ENCODE assay signal across 20 mouse cellular contexts in genomic region chr4:138648096-138648635, GRCm38 (mm10). TPM values are rescaled to one million over a fixed set of nuclear protein-coding genes. Genes with fewer than 3 reads are reported as not detected.
DNase-seq lines count a peak whose midpoint lies in the region; ATAC-seq and TF ChIP-seq lines count a peak whose summit lies in the region.
"Had no signal": no experiment of that assay in that cellular context is flagged by ENCODE, and none has a peak within 500 bp of the region (broad histone marks: within the 10 kb centered on the region; RNA-seq: fewer than 3 reads in every experiment).

No protein-coding gene starts in this region.

- no peak for TF ChIP-seq CTCF in ES-Bruce4 (IDR thresholded peaks at IDR 0.05; ENCODE audit: low read depth, low read length)
- no peak for TF ChIP-seq CTCF in kidney, postnatal 0 days (IDR thresholded peaks at IDR 0.05; ENCODE audit: low read depth)
- TF ChIP-seq CTCF in forebrain, postnatal 0 days (IDR thresholded peaks at IDR 0.05; ENCODE audit: low read depth), result no peak

- no peak overlapping the region for H3K27ac ChIP-seq in hindbrain, embryonic 11.5 days (ENCODE audit: low read depth, low read length)
- no peak overlapping the region for H3K27ac ChIP-seq in hindbrain, embryonic 14.5 days
- no peak overlapping the region for H3K27ac ChIP-seq in ES-Bruce4 (ENCODE audit: insufficient read depth, low read length)
- H3K27ac ChIP-seq in kidney, postnatal 0 days, result 0 out of 2 replicates have a peak overlapping the region, but pooled peaks have one; percentile 31
- H3K27ac ChIP-seq in forebrain, postnatal 0 days (ENCODE audit: low read depth, low read length), result no peak overlapping the region
- H3K27ac ChIP-seq: forebrain, embryonic 15.5 days; hindbrain, embryonic 15.5 days; neural tube, embryonic 15.5 days had no signal

- no peaks in the 10 kb centered on the region for H3K9me3 ChIP-seq in hindbrain, embryonic 11.5 days (ENCODE audit: control insufficient read depth, low read length)
- H3K9me3 ChIP-seq in hindbrain, embryonic 14.5 days (ENCODE audit: control insufficient read depth, low read length), result no peaks in the 10 kb centered on the region
- no peaks in the 10 kb centered on the region for H3K9me3 ChIP-seq in ES-Bruce4 (replicated peaks; ENCODE audit: control insufficient read depth, insufficient read depth, low read length, poor library complexity, severe bottlenecking)
- H3K9me3 ChIP-seq in kidney, postnatal 0 days (replicated peaks; ENCODE audit: low read length), result no peaks in the 10 kb centered on the region
- H3K9me3 ChIP-seq in forebrain, postnatal 0 days (ENCODE audit: low read length), result no peaks in the 10 kb centered on the region
- H3K9me3 ChIP-seq: forebrain, embryonic 15.5 days; hindbrain, embryonic 15.5 days; neural tube, embryonic 15.5 days had no signal

- H3K4me1 ChIP-seq in hindbrain, embryonic 11.5 days (replicated peaks; ENCODE audit: control insufficient read depth, insufficient read depth, low read length), result peaks cover 4% of the 10 kb centered on the region
- peaks cover 5% of the 10 kb centered on the region; the same call in 1 of the 2 replicates for H3K4me1 ChIP-seq in hindbrain, embryonic 14.5 days (replicated peaks; ENCODE audit: control insufficient read depth, insufficient read depth, low read length)
- peaks cover 5% of the 10 kb centered on the region for H3K4me1 ChIP-seq in ES-Bruce4 (ENCODE audit: control insufficient read depth, insufficient read depth, low read length)
- no peaks in the 10 kb centered on the region for H3K4me1 ChIP-seq in kidney, postnatal 0 days (replicated peaks; ENCODE audit: insufficient read depth, low read length)
- H3K4me1 ChIP-seq in forebrain, postnatal 0 days (ENCODE audit: insufficient read depth), result no peaks in the 10 kb centered on the region

- no peak overlapping the region for H3K9ac ChIP-seq in hindbrain, embryonic 11.5 days (ENCODE audit: low read depth, low read length)
- H3K9ac ChIP-seq in hindbrain, embryonic 14.5 days, result no peak overlapping the region
- no peak overlapping the region for H3K9ac ChIP-seq in ES-Bruce4 (ENCODE audit: low read depth, poor library complexity, severe bottlenecking)
- no peak overlapping the region for H3K9ac ChIP-seq in kidney, postnatal 0 days (ENCODE audit: low read depth, low read length)
- H3K9ac ChIP-seq in forebrain, postnatal 0 days, result no peak overlapping the region
- H3K9ac ChIP-seq: forebrain, embryonic 15.5 days; hindbrain, embryonic 15.5 days; liver, postnatal 0 days; neural tube, embryonic 15.5 days had no signal

- WGBS in hindbrain, embryonic 11.5 days, result 33% methylated on average over 3 of the region's 3 CpGs
- WGBS in hindbrain, embryonic 14.5 days, result 31% methylated on average over 3 of the region's 3 CpGs
- WGBS in kidney, postnatal 0 days, result 51% methylated on average over 3 of the region's 3 CpGs
- WGBS in forebrain, postnatal 0 days, result 72% methylated on average over 3 of the region's 3 CpGs

- H3K4me3 ChIP-seq in hindbrain, embryonic 11.5 days (ENCODE audit: low read depth, low read length), result no peak overlapping the region
- H3K4me3 ChIP-seq in hindbrain, embryonic 14.5 days (replicated peaks; ENCODE audit: low read length), result no peak overlapping the region
- no peak overlapping the region for H3K4me3 ChIP-seq in ES-Bruce4 (ENCODE audit: low read depth, low read length)
- no peak overlapping the region for H3K4me3 ChIP-seq in kidney, postnatal 0 days (replicated peaks; ENCODE audit: low read depth, low read length)
- no peak overlapping the region for H3K4me3 ChIP-seq in forebrain, postnatal 0 days (ENCODE audit: low read depth, low read length)
- H3K4me3 ChIP-seq: forebrain, embryonic 15.5 days; hindbrain, embryonic 15.5 days; neural tube, embryonic 15.5 days had no signal

- peak; percentile 45; the same call in 1 of the 2 replicates for TF ChIP-seq EP300 in ES-Bruce4 (IDR thresholded peaks at IDR 0.05; ENCODE audit: insufficient read depth, low read depth, low read length)

- H3K4me2 ChIP-seq in hindbrain, embryonic 11.5 days (replicated peaks; ENCODE audit: low read depth, low read length), result no peak overlapping the region
- no peak overlapping the region for H3K4me2 ChIP-seq in hindbrain, embryonic 14.5 days (replicated peaks)
- no peak overlapping the region for H3K4me2 ChIP-seq in kidney, postnatal 0 days (ENCODE audit: low read length)
- no peak overlapping the region for H3K4me2 ChIP-seq in forebrain, postnatal 0 days (ENCODE audit: low read depth)
- H3K4me2 ChIP-seq: forebrain, embryonic 15.5 days; hindbrain, embryonic 15.5 days; neural tube, embryonic 15.5 days had no signal

- no peaks in the 10 kb centered on the region for H3K27me3 ChIP-seq in hindbrain, embryonic 11.5 days (ENCODE audit: control insufficient read depth, insufficient read depth, low read length)
- no peaks in the 10 kb centered on the region for H3K27me3 ChIP-seq in hindbrain, embryonic 14.5 days (ENCODE audit: control insufficient read depth, insufficient read depth, low read length)
- no peaks in the 10 kb centered on the region for H3K27me3 ChIP-seq in ES-Bruce4 (ENCODE audit: control insufficient read depth, insufficient read depth, low read length, poor library complexity, severe bottlenecking)
- H3K27me3 ChIP-seq in kidney, postnatal 0 days (ENCODE audit: insufficient read depth, low read length), result no peaks in the 10 kb centered on the region
- no peaks in the 10 kb centered on the region for H3K27me3 ChIP-seq in forebrain, postnatal 0 days (ENCODE audit: insufficient read depth, low read length)
- H3K27me3 ChIP-seq: forebrain, embryonic 15.5 days; hindbrain, embryonic 15.5 days; neural tube, embryonic 15.5 days had no signal

- no peak for TF ChIP-seq POLR2A in ES-Bruce4 (IDR thresholded peaks at IDR 0.05; ENCODE audit: insufficient read depth, low read length)

- H3K36me3 ChIP-seq in hindbrain, embryonic 11.5 days (ENCODE audit: control insufficient read depth, insufficient read depth, low read length), result no peaks in the 10 kb centered on the region
- no peaks in the 10 kb centered on the region for H3K36me3 ChIP-seq in hindbrain, embryonic 14.5 days (replicated peaks; ENCODE audit: control insufficient read depth, insufficient read depth)
- no peaks in the 10 kb centered on the region for H3K36me3 ChIP-seq in ES-Bruce4 (ENCODE audit: control insufficient read depth, insufficient read depth, low read length, poor library complexity, severe bottlenecking)
- no peaks in the 10 kb centered on the region for H3K36me3 ChIP-seq in kidney, postnatal 0 days (ENCODE audit: insufficient read depth, low read length)
- H3K36me3 ChIP-seq in forebrain, postnatal 0 days (ENCODE audit: insufficient read depth), result no peaks in the 10 kb centered on the region
- H3K36me3 ChIP-seq: forebrain, embryonic 15.5 days; hindbrain, embryonic 15.5 days; neural tube, embryonic 15.5 days had no signal

- DNase-seq in hindbrain, embryonic 11.5 days (ENCODE audit: low spot score), result peak; percentile 65
- no peak for DNase-seq in hindbrain, embryonic 14.5 days (ENCODE audit: low spot score)
- DNase-seq in embryo, embryonic 9.5 days (ENCODE audit: extremely low spot score), result peak; percentile 38
- no peak for DNase-seq in kidney, postnatal 0 days (ENCODE audit: low spot score)
- no peak for DNase-seq in layer of hippocampus, adult 8-10 months (ENCODE audit: low spot score in 2 of 2)
- no peak for DNase-seq in forebrain, postnatal 0 days
- DNase-seq in right cerebral cortex, postnatal 4 days, result no peak
- DNase-seq: adrenal gland, adult 8-10 months; cerebellum, adult 11-12 months; heart, adult 11 months; liver, postnatal 0 days; lung, postnatal 4 days; thymus, postnatal 14 days had no signal

- ATAC-seq in hindbrain, embryonic 11.5 days (ENCODE audit: low FRiP score), result peak; percentile 51; the same call in 1 of the 2 replicates
- ATAC-seq in hindbrain, embryonic 14.5 days (ENCODE audit: low FRiP score), result no peak
- ATAC-seq in kidney, postnatal 0 days (replicated peaks; ENCODE audit: low FRiP score, low read depth), result peak; percentile 71; the same call in 1 of the 2 replicates
- no peak for ATAC-seq in forebrain, postnatal 0 days
- ATAC-seq: forebrain, embryonic 15.5 days; liver, postnatal 0 days had no signal

RNA-seq across cellular contexts. Expression of gene Vwa5b1, which starts 12.5 kb away (rescaled TPM):
- 0.46 and 0.77 TPM in 2 replicates for polyA plus RNA-seq in hindbrain, embryonic 11.5 days (2014; fragmentation: Nextera tagmentation; extraction: Ambion mirVana)
- 1.2 and 2.0 TPM in 2 replicates for polyA plus RNA-seq in hindbrain, embryonic 14.5 days (2014; fragmentation: Nextera tagmentation; extraction: Ambion mirVana)
- polyA plus RNA-seq in ES-Bruce4 (2011; ENCODE audit: insufficient read depth, insufficient read length, low read depth, missing spikeins), result not detected in 2 replicates
- 0.11 and 0.15 TPM in 2 replicates for polyA plus RNA-seq in kidney, postnatal 0 days (2015; fragmentation: Nextera tagmentation; extraction: Ambion mirVana)
- total RNA-seq in layer of hippocampus, adult 8-10 months (2022), result 1 to 10 TPM; 2.8 to 5.0 (median 3.6) TPM
- 4.0 and 9.2 TPM in 2 replicates for total RNA-seq in forebrain, postnatal 0 days (2014; rRNA removed)
- polyA plus RNA-seq in forebrain, postnatal 0 days (2015; fragmentation: Nextera tagmentation; extraction: Ambion mirVana), result 0.65 and 1.5 TPM in 2 replicates
- total RNA-seq: CH12.LX; gastrocnemius, adult 18-20 months; monocyte, adult 5-6 weeks had no signal
- polyA plus RNA-seq: liver, postnatal 0 days had no signal

Comparison
In these comparisons a context has a peak if more than half of its experiments do, and no peak if none do; other contexts are left out.
1. ATAC-seq: peak in hindbrain, embryonic 11.5 days (single experiment) and kidney, postnatal 0 days (single experiment); none in hindbrain, embryonic 14.5 days (single experiment) and forebrain, postnatal 0 days (single experiment).
2. DNase-seq: peak in hindbrain, embryonic 11.5 days (single experiment) and embryo, embryonic 9.5 days (single experiment); none in hindbrain, embryonic 14.5 days (single experiment), kidney, postnatal 0 days (single experiment), layer of hippocampus, adult 8-10 months (0 of 2), forebrain, postnatal 0 days (single experiment) and right cerebral cortex, postnatal 4 days (single experiment).